Mouse (Mus musculus): Measurements from ENCODE around the gene Xcl1. TPM values are rescaled to one million over a fixed set of nuclear protein-coding genes. Genes with fewer than 3 reads are reported as not detected.

Xcl1 gene
- polyA plus RNA-seq, 1 experiment from 2014 or later, result not detected

DNA sequence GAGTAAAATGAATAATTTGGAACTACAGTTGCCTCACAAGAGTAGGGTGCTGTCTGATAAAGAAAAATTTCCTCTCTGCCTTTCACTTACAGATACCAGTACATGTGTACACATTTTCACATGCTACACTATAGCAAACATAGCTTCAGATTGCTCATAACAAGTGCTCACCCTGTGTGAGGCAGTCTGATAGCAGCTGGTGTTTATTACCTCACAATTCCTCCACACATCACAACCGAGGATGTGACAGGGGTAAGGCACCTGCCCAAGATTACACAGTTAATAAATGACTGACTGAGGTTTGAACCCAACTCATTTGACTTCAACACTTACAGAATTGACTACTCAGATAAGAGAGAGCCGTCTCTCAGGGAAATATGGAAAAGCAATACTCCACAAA is 25.3 kb upstream of the Xcl1 start:
- H3K27ac ChIP-seq, result no peak overlapping the region
- H3K4me2 ChIP-seq (replicated peaks), result no peak overlapping the region
- ATAC-seq (ENCODE audit: low FRiP score) (no peak), DNase-seq (ENCODE audit: low spot score) (no peak)
- no peaks in the 10 kb centered on the region for H3K36me3 ChIP-seq (replicated peaks; ENCODE audit: control insufficient read depth, insufficient read depth)
- H3K27me3 ChIP-seq (ENCODE audit: control insufficient read depth, insufficient read depth, low read length), result no peaks in the 10 kb centered on the region
- WGBS, result 44% methylated on average over 2 of the region's 2 CpGs
- no peaks in the 10 kb centered on the region for H3K9me3 ChIP-seq (ENCODE audit: control insufficient read depth, low read length)
- H3K9ac ChIP-seq, result no peak overlapping the region
- no peaks in the 10 kb centered on the region for H3K4me1 ChIP-seq (replicated peaks; ENCODE audit: control insufficient read depth, insufficient read depth, low read length)
- H3K4me3 ChIP-seq (replicated peaks; ENCODE audit: low read length), result no peak overlapping the region

- Histone ChIP-seq H3K27me3 (ENCODE audit: control insufficient read depth, insufficient read depth, low read length) (no peaks in the 10 kb centered on the region), H3K4me1 (replicated peaks; ENCODE audit: control insufficient read depth, insufficient read depth, low read length) (no peaks in the 10 kb centered on the region), H3K27ac (no peak overlapping the region), H3K9me3 (ENCODE audit: control insufficient read depth, low read length) (no peaks in the 10 kb centered on the region), H3K4me3 (replicated peaks; ENCODE audit: low read length) (no peak overlapping the region), H3K4me2 (replicated peaks) (no peak overlapping the region), H3K36me3 (replicated peaks; ENCODE audit: control insufficient read depth, insufficient read depth) (no peaks in the 10 kb centered on the region), H3K9ac (no peak overlapping the region)
- 31% methylated on average over 11 of the region's 11 CpGs for WGBS
- ATAC-seq (ENCODE audit: low FRiP score) (no peak), DNase-seq (ENCODE audit: low spot score) (no peak)
Observed at GRCm38 (mm10) chr1:164959787-164960385, 24.6 kb upstream of the Xcl1 start.

GRCm38 (mm10) chr1:164959160-164959559 is 23.8 kb upstream of the Xcl1 start:
- no peaks in the 10 kb centered on the region for H3K9me3 ChIP-seq (ENCODE audit: control insufficient read depth, low read length)
- H3K27me3 ChIP-seq (ENCODE audit: control insufficient read depth, insufficient read depth, low read length), result no peaks in the 10 kb centered on the region
- H3K9ac ChIP-seq, result no peak overlapping the region
- no peak for DNase-seq (ENCODE audit: low spot score)
- H3K4me3 ChIP-seq (replicated peaks; ENCODE audit: low read length), result no peak overlapping the region
- no peak overlapping the region for H3K27ac ChIP-seq
- WGBS, result 83% methylated on average over 3 of the region's 3 CpGs
- no peaks in the 10 kb centered on the region for H3K36me3 ChIP-seq (replicated peaks; ENCODE audit: control insufficient read depth, insufficient read depth)
- no peak overlapping the region for H3K4me2 ChIP-seq (replicated peaks)
- H3K4me1 ChIP-seq (replicated peaks; ENCODE audit: control insufficient read depth, insufficient read depth, low read length), result no peaks in the 10 kb centered on the region
- no peak for ATAC-seq (ENCODE audit: low FRiP score)

GRCm38 (mm10) chr1:164957974-164958373 is 22.6 kb upstream of the Xcl1 start:
- ATAC-seq (ENCODE audit: low FRiP score), result no peak
- H3K27ac ChIP-seq, result no peak overlapping the region
- no peaks in the 10 kb centered on the region for H3K4me1 ChIP-seq (replicated peaks; ENCODE audit: control insufficient read depth, insufficient read depth, low read length)
- H3K9me3 ChIP-seq (ENCODE audit: control insufficient read depth, low read length), result no peaks in the 10 kb centered on the region
- no peak for DNase-seq (ENCODE audit: low spot score)
- no peak overlapping the region for H3K4me2 ChIP-seq (replicated peaks)
- WGBS, result 92% methylated on average over 3 of the region's 3 CpGs
- H3K27me3 ChIP-seq (ENCODE audit: control insufficient read depth, insufficient read depth, low read length), result no peaks in the 10 kb centered on the region
- no peak overlapping the region for H3K4me3 ChIP-seq (replicated peaks; ENCODE audit: low read length)
- H3K9ac ChIP-seq, result no peak overlapping the region
- no peaks in the 10 kb centered on the region for H3K36me3 ChIP-seq (replicated peaks; ENCODE audit: control insufficient read depth, insufficient read depth)

GRCm38 (mm10) chr1:164956725-164957399 is 21.5 kb upstream of the Xcl1 start:
- Histone ChIP-seq H3K9ac (no peak overlapping the region), H3K4me3 (replicated peaks; ENCODE audit: low read length) (no peak overlapping the region), H3K27me3 (ENCODE audit: control insufficient read depth, insufficient read depth, low read length) (no peaks in the 10 kb centered on the region), H3K4me1 (replicated peaks; ENCODE audit: control insufficient read depth, insufficient read depth, low read length) (no peaks in the 10 kb centered on the region), H3K36me3 (replicated peaks; ENCODE audit: control insufficient read depth, insufficient read depth) (no peaks in the 10 kb centered on the region), H3K9me3 (ENCODE audit: control insufficient read depth, low read length) (no peaks in the 10 kb centered on the region), H3K27ac (no peak overlapping the region), H3K4me2 (replicated peaks) (no peak overlapping the region)
- WGBS, result 87% methylated on average over 3 of the region's 3 CpGs
- DNase-seq (ENCODE audit: low spot score) (no peak), ATAC-seq (ENCODE audit: low FRiP score) (no peak)

- ATAC-seq (ENCODE audit: low FRiP score) (no peak), DNase-seq (ENCODE audit: low spot score) (no peak)
- Histone ChIP-seq H3K9me3 (ENCODE audit: control insufficient read depth, low read length) (no peaks in the 10 kb centered on the region), H3K27me3 (ENCODE audit: control insufficient read depth, insufficient read depth, low read length) (no peaks in the 10 kb centered on the region), H3K27ac (no peak overlapping the region), H3K4me3 (replicated peaks; ENCODE audit: low read length) (no peak overlapping the region), H3K4me2 (replicated peaks) (no peak overlapping the region), H3K9ac (no peak overlapping the region), H3K36me3 (replicated peaks; ENCODE audit: control insufficient read depth, insufficient read depth) (no peaks in the 10 kb centered on the region), H3K4me1 (replicated peaks; ENCODE audit: control insufficient read depth, insufficient read depth, low read length) (no peaks in the 10 kb centered on the region)
- WGBS, result 78% methylated on average over 7 of the region's 7 CpGs
Observed at GRCm38 (mm10) chr1:164955452-164956196, 20.3 kb upstream of the Xcl1 start.

DNA sequence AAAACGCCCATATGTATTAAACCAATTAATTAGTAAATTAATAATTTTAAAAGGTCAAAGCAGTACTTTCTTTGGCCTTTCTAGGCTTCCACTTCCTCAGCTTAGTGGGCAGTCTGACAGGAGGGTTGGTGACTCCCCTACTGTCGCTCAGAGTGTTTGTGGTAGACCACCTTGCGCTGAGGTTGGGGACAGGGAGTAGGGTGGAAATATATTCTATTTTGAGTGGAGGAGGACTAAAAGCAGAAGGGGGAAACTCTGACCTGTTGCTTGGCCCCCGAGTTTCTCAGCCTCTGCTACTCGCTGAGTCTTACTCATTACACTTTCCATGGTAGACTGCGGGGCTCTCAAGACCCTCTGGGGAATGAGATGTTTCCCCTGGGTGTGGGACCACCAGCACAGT is 18.2 kb upstream of the Xcl1 start:
- DNase-seq (ENCODE audit: low spot score) (no peak), ATAC-seq (ENCODE audit: low FRiP score) (no peak)
- H3K4me3 ChIP-seq (replicated peaks; ENCODE audit: low read length), result no peak overlapping the region
- no peaks in the 10 kb centered on the region for H3K9me3 ChIP-seq (ENCODE audit: control insufficient read depth, low read length)
- H3K27ac ChIP-seq, result no peak overlapping the region
- no peak overlapping the region for H3K9ac ChIP-seq
- no peaks in the 10 kb centered on the region for H3K27me3 ChIP-seq (ENCODE audit: control insufficient read depth, insufficient read depth, low read length)
- WGBS, result 93% methylated on average over 6 of the region's 6 CpGs
- H3K4me2 ChIP-seq (replicated peaks), result no peak overlapping the region
- no peaks in the 10 kb centered on the region for H3K4me1 ChIP-seq (replicated peaks; ENCODE audit: control insufficient read depth, insufficient read depth, low read length)
- H3K36me3 ChIP-seq (replicated peaks; ENCODE audit: control insufficient read depth, insufficient read depth), result no peaks in the 10 kb centered on the region

DNA sequence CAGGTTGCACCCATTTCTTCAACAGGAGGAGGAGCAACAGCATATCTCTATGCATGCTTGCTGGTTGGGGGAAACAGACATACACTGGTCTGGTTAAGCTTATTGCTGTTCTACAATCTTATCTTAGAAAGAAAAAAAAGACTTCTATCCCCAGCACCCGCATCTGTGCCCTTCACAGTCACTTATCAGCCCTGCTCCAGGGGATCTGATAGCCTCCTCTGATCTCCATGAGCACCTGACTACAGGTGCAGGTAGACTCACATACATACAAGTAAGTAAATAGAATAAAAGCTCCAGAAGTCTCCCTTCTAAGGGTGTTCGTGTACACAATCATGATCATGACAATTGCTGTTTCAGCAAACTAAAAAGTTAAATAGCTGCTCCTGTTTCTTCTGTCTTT is 733 bp upstream of the Xcl1 start:
- no peak for ATAC-seq (ENCODE audit: low FRiP score)
- Histone ChIP-seq H3K4me1 (replicated peaks; ENCODE audit: control insufficient read depth, insufficient read depth, low read length) (no peaks in the 10 kb centered on the region), H3K9ac (no peak overlapping the region), H3K9me3 (ENCODE audit: control insufficient read depth, low read length) (no peaks in the 10 kb centered on the region), H3K36me3 (replicated peaks; ENCODE audit: control insufficient read depth, insufficient read depth) (no peaks in the 10 kb centered on the region), H3K27ac (no peak overlapping the region), H3K4me3 (replicated peaks; ENCODE audit: low read length) (no peak overlapping the region), H3K27me3 (ENCODE audit: control insufficient read depth, insufficient read depth, low read length) (no peaks in the 10 kb centered on the region), H3K4me2 (replicated peaks) (no peak overlapping the region)
- 83% methylated on average over 2 of the region's 2 CpGs for WGBS
- DNase-seq (ENCODE audit: low spot score), result no peak

GRCm38 (mm10) chr1:164933441-164934188 is 1.7 kb downstream of the Xcl1 start:
- H3K4me1 ChIP-seq (replicated peaks; ENCODE audit: control insufficient read depth, insufficient read depth, low read length), result no peaks in the 10 kb centered on the region
- no peaks in the 10 kb centered on the region for H3K27me3 ChIP-seq (ENCODE audit: control insufficient read depth, insufficient read depth, low read length)
- no peak overlapping the region for H3K4me3 ChIP-seq (replicated peaks; ENCODE audit: low read length)
- H3K9me3 ChIP-seq (ENCODE audit: control insufficient read depth, low read length), result no peaks in the 10 kb centered on the region
- WGBS, result 87% methylated on average over 10 of the region's 10 CpGs
- H3K9ac ChIP-seq, result no peak overlapping the region
- DNase-seq (ENCODE audit: low spot score) (no peak), ATAC-seq (ENCODE audit: low FRiP score) (no peak)
- H3K36me3 ChIP-seq (replicated peaks; ENCODE audit: control insufficient read depth, insufficient read depth), result no peaks in the 10 kb centered on the region
- H3K27ac ChIP-seq, result no peak overlapping the region
- H3K4me2 ChIP-seq (replicated peaks), result no peak overlapping the region

All from hindbrain, embryonic 14.5 days (tissue).